Mouse (Mus musculus): ENCODE measurements around the gene Olfr281.
"Not testable (repeated sequence)": the region's sequence is repeated elsewhere in the genome, so short reads cannot be mapped to it uniquely, and the experiment has no call there.

Gene Olfr281

DNA sequence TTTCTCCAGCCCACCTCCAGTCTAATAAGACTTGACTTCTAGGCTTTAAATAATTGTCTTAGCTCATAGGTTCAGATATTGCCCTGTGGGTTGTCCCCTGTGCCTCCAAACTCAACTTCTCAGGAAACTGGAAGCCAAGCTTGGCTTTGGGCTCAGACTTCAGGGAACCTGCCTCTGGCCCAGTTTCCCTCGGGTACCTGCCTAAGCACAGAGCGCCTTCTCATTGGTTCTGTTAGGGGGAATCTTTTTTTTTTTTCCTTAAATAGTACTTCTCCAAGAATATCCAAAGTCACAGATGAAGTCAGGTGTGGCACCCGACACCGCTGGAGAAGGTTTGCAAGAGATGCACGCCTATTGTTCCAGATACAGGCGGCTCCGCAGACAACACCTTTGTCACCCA, at the start of gene Olfr281:
Olfr281 (plus strand) TSS at position 301 of the 400 bp plus-strand sequence.
- DNase-seq = no peak

DNA sequence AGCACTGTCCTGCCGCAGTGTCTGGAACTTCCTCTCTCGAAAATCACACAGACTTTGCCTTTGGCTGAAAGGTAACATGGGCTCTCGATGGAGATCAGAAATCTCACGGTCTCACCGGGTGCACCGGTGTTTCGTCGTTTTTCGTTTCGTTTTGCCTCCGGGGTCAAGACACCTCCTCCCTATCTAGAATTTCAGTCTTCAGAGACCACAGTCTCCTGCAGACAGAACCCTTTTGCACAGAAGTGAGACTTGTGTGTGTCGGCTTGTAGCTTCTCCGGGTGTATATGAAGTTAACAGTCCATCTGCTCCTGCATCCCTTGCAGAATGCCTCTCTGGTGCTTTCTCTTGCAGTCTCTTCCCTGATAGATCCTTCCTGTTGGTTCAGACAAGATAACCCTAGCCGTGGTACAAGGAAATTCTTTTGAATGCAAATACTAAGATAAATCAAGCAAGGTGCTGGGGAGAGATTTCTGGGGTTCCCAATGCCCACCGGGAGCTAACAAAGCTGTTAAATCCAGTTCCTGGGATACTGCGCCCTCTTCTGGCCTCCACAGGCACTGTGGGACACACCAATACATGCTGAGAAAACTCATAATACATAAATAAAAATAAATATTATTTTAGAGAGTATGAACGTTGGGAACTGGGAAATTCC, 43.9 kb upstream of the Olfr281 start:
- peak; percentile 8 for DNase-seq

DNA sequence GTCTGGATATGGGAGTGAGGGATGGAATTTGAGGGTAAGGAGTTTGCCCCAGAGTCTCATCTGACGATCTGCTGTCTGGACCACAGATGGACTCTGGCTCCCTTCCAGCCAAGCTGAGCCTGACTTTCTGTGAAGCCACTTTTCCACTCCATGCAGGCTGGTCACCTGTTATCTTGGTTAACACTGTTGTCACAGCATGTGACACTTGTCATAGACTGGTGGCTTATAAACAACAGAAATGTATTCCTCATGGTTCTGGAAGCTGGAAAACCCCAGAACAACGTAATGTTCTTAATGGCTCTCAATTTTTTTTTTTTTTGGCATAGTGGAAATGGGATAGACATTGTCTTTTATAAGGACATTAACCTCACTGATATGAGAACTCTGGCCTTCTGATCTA, 42.8 kb upstream of the Olfr281 start:
- no peak for DNase-seq

DNA sequence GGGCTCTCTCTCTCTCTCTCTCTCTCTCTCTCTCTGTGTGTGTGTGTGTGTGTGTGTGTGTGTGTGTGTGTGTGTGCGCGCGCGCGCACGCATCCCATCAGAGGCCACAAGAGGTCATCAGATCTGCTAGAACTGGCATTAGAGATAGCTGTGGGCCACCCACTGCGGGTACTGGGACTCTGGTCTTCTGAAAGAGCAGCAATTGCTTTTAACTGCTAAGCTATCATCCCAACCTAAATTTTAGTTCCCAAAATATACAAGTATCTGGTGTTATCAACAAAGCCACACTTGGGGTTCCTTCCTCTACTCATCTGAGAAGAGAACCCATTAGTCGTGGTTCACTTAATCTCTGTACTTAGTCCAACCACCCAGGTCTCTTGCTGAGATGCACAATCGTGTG, 42.1 kb upstream of the Olfr281 start:
- DNase-seq = no peak

DNA sequence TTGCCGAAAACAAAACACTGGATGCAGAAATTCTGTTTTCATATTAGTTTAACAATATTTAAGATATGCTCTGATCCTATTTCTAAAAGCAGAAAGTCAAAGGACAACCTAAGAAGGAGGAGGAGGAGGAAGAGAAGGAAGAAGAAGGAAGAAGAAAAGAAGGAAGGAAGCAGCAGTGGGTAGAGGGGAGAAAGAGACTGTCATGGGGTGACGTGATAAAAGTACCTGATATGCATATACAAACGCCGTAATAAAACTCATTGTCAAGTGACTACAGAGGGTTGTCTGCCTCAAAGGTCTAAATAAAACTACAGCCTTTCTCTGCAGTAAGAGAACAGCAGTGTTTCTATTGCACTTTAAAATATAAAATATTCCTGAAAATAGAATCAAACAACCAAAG, 36.4 kb upstream of the Olfr281 start:
- no peak for DNase-seq

DNA sequence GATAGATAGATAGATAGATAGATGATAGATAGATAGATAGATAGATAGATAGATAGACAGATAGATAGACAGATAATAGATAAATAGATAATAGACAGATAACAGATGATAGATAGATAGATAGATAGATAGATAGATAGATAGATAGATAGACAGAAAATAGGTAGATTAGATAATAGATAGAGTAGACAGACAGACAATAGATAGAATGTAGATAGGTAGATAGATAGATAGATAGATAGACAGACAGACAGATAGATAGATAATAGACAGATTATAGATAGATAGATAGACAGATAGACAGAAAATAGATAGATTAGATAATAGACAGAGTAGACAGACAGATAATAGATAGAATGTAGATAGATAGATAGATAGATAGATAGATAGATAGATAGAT, 35.6 kb upstream of the Olfr281 start:
- DNase-seq = not testable (repeated sequence)

DNA sequence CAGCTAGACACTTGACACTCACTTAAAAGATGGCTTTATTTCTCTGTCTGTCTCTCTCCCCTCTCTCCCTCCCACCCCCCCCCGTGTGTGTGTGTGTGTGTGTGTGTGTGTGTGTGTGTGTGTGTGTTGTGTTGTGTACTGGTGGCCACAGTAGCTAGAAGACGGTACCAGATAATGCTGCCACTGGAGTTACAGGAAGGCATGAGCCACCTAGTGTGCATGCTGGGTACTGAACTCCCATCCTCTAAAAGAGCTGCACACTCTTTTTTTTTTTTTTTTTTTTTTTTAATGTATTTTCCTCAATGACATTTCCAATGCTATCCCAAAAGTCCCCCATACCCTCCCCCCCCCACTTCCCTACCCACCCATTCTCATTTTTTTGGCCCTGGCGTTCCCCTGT, 35.1 kb upstream of the Olfr281 start:
- not testable (repeated sequence) for DNase-seq

DNA sequence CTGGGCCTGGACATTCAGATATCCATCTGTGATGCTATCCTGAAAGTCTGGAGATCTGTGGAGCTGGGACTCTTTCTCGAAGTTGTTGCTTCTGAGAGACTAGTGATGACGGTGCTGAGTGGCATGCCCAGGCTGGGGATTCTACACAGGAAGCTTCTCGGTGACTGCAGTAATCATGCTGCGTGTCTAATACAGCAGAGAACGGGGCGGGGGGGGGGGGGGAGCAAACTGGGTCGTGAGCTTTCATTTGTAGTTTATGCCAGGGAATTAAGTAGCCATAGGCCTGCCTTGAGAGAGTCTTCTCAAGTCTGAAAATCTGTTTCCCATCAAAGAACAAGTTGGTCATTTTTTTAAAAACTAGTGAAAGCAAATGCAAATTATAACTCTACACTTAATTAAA, 34.3 kb upstream of the Olfr281 start:
- no peak for DNase-seq

DNA sequence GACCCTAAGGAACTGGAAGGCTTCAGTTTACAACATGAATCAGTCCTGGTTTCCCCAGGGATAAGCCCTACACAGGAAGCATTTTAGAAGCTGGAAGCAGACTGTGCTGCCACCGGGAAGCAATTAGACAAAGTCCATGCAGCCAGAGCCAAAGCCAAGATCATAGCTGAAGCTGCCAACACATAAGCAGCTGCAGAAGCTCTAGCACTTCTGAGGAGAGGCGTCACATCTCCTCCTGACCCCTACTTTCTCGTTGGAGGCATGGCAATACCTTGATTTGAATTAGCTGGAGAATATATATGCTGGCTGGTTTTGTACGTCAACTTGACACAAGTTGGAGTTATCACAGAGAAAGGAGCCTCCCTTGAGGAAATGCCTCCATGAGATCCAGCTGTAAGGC, 31.5 kb upstream of the Olfr281 start:
- DNase-seq = no peak

DNA sequence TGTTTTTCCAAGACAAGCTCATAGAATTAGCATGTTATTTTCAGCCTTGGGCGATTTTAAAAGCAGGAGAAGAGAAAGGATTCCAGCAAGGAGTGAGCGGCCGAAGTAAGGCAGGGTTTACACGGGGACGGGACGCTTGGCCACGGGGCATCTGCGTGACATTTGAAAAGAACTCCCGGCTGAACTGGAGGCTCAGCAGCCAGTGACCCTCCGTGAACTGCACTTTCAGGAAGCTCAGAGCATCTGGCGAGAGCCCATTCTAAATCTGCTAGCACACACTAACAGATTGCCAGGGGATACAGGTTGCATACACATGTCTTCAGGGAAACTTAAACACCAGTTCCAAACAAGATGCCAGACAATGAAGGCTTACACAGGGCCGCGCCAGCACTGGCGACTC, 28.1 kb upstream of the Olfr281 start:
- DNase-seq = no peak

DNA sequence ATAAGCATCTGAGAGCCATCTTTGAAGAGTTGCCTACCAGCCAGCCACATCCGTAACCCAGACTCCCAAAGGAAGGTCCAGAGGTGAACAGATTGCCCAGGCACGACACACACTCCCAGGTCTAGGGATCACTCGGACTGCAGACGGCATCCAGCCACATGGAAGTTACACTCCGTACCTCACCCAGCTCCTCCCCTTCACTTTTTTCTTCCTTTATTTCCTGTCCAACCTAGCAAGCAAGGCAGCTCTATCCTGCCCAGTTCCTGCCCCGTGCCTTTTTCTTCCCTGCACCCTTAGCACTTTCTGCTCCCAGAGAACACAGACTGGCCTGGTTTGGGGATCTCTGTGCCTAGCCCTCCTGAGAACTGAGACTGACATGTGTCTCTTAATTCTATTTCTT, 27.6 kb upstream of the Olfr281 start:
- DNase-seq = no peak

DNA sequence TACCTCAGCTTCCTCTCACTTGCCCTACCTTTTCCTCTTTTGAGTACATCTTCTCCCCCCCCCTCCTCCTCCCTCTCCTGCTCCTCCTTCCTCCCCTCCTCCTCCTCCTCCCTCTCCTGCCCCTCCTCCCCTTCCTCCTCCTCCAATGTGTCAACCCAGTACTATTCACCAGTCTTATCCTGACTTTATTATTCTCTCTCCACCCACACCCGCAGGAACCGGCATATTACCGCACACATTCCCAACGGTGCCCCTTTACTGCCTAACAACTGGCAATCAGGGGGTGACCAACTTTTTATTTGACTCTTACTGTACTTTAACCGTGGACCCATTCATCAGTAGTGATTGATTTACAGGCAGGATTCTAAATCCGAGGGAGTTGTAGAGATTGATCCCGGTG, 27.2 kb upstream of the Olfr281 start:
- no peak for DNase-seq

DNA sequence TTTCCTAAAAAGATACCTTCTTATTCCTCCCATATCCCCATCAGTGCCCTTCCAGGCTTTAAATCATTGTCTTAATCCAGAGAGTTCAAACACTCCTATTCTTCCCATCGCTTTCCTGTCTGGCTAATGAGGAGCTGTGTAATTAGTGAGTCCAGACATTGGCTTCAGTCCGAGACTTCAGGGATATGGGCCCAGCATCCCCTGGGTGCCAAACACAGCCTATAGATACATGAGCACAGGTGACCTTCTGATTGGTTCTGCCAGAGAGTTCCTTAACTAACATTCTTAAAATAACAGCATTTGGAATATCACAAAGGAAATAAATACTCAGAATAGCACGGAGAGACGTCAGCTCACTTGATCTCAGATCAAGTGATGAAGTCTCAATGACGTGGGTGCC, 21.5 kb upstream of the Olfr281 start, which contains the start of gene Olfr282:
Olfr282 (plus strand) TSS at position 301 of the 400 bp plus-strand sequence.
- not testable (repeated sequence) for DNase-seq

DNA sequence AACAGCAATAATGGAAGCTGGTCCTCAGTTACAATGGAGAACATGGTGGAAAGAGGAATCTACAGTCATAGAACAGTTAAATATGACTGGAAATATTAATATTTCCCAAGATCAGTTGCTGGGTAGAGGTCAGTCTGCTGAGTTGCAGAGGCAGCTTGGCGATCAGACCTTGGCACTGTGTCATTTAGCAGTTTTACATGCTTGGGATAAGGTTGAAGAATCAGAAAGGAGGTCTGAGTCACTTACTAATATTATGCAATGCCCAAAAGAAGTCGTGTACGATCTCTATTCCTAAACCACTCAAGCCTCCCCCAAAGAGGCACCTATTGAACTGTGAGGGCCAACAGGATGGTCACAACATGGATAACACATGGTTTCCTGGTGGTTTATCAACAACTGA, 7.8 kb upstream of the Olfr281 start:
- no peak for DNase-seq

DNA sequence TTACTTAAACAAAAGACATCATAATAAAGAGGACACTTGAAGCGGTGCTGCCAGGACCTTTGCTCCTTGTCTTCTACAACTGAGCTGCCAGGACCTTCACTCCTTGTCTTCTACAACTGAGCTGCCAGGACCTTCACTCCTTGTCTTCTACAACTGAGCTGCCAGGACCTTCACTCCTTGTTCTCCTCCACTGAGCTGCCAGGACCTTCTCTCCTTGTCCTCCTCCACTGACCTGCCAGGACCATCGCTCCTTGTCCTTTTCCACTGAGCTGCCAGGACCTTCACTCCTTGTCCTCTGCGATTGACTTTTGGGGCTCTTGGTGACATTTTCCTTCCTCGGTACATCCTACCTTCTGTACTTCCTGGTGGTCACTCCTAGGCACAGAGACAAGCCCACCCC, 3.9 kb upstream of the Olfr281 start:
- no peak for DNase-seq

DNA sequence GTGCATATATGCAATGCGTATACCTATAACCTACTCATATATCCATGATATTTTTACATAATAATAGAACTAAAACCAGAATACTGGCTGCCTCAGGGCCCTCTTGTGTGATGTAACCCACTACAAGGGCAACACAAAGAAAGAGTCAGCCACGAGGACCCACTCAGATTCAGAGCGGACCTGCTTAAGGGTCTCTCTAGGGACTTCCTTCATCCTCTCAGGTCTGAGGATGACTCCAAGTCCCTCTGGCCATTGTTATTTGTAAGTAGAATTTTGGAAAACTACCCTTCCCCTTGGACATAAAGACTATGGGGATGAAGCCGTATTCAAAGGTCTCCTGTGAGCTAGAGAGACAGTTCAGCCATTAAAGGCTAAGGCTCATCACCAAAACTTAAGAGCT, 17.2 kb downstream of the Olfr281 start, which contains the start of gene OR5BS1P:
OR5BS1P (plus strand) TSS at position 301 of the 400 bp plus-strand sequence.
- no peak for DNase-seq

DNA sequence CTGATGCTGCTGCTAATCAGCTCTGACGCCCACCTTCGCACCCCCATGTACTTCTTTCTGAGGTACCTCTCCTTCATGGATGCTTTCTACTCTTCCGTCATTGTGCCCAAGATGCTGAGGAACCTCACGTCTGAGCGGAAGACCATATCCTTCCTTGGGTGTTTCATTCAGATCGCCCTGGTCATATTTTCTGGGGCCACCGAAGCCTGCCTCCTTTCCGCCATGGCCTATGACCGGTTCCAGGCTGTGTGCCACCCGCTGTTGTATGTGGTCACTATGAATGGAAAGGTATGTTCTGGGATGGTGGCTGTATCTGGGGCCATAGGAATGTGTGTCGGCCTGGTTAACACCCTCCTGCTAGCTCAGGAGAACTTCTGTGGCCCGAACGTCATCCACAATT, 19.2 kb downstream of the Olfr281 start:
- DNase-seq = no peak

DNA sequence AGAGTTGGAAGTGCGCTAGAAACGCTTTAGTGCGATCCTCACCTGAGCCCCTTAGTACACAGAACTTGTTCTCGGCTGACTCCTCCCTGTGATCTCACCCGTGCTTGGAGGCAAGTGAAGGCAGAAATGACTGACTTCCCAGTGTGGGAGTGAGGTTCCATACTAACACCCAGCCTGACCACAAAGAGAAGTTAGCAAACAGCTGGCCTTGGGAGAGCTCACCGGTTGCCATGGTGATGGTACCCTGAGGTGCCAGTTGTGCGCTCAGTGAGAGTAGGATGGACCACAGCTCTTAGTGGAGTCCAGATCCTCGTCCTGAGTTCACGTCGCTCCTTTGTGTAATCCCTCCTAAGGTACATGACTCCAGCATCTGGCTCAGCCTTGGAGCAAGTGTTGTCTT, 22.6 kb downstream of the Olfr281 start:
- no peak for DNase-seq

DNA sequence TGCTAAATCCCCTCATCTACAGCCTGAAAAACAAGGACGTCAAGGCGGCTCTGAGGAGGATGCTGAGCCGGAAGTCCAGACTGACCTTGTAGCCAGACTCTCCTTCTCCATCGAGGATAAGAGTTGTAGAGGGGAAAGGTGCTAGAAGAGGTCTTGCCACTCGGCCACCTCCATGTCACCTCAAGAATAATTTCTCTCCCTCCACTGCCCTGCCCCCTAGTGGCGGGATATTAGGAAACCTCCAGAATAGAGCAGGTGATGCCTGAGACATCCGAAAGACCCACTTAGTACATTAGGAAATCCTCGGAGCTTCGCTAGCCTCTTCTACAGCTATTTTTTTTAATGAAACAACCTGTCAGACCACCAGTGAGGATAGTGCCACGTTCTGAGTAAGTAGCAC, 23.0 kb downstream of the Olfr281 start:
- DNase-seq = peak; percentile 17

DNA sequence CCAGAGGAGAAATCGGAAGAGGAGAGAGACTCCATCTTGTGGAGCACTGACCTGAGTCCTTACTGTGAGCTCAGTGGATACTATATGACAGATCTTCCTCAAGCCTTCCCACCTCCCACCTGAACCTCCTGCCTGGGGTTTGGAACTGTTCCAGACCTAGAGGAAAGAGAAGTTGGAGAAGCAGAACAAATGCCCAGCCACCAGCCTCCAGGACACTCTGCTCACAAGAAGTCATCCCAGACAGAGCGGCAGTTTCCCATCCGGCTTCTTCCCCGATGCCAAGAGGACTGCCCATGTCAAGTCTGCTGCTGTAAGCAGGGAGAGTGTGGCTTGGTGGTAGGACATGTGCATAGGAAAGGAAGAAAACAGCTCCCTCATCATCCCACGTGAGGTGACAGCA, 23.9 kb downstream of the Olfr281 start:
- no peak for DNase-seq

DNA sequence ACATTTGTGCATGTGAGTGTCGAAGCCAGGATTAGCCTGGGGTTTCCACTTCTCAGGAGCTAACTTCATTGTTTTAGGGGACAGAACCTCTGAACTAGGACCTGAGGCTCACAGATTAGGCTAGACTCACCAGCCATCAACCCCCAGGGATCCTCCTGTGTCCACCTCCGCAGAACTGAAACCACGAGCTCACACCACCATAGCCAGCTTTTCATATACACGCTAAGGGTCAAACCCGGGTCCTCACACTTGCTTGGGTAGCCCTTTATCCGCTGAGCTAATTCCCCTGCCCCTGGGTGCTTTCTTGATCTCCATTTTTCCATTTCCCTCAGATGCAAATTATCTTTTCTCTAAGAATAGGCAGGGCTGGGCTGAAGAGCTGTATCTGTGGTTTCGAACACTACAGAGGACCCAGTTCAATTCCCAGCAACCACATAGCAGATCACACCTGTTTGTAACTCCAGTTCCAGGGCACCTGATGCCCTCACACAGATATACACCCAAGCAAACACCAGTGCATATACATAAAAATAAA, 27.2 kb downstream of the Olfr281 start:
- no peak for DNase-seq

DNA sequence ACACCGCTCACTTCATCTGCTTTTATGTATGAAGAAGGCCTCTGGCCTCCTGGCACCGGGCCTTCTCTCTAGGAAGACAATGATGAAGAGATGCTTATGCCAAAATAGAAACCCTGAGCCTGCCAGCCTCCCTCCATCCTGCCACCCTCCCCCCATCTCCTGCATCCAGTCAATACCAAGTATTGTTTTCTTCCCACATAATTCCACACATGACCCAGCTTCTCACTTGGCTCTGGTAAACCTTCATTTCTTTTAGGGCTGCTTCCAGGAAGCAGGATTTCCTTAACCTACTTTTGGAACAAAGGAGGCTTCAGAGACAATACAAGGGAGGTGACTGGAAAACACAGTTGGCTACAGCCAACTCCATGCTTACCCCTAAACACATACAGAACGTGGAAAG, 30.3 kb downstream of the Olfr281 start, which contains the start of gene Lalba:
Lalba (minus strand) TSS at position 21 of the 400 bp plus-strand sequence.
- DNase-seq = no peak

DNA sequence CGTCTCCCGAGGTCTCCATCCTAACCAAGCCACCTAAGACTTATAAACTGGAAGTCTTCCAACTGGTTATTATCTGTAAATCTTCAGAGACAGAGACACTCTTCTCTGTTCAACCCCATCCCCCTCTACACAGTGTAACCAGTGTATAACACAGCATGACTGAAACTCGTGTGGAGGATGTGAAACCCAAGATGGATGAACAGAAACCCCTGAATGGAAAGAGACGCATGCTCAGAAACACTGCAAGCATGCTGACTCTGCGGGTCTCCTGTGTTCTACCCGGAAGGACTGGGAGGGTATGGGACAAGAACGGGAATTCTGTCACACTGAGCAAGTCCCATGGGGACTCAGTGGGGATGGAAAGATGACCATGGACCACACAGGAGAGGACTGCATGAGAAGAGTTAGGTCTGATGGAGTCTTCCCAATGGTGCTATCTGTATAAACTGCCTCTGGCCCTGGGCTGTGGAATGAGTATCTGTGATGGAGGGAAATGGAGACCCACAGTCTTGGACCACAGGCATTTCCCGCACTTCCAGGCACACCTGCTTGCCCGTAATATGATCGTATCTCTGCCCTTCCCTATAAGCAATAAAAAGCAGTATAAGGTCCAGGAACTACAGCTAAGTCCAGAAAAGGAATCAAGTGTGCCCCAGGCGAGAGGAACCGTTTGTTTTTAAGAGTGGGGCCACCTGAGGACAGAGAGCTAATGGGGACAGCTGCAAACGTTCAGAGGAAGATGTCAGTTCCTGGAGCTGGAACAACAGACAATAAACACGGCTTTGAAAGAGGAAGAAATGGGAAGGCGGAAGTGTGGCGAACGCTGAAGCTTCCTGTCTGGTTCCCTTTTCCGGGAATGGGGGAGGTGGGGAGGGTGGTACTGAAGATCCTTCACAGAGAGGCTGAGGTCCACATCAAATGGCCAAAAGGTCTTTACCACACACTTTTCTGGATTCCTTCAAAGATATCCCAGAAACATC, 31.8 kb downstream of the Olfr281 start:
- no peak for DNase-seq
